Mouse (Mus musculus) kidney, embryonic 16.5 days (tissue): ENCODE data around the gene Rbms3. TPM values are rescaled to one million over a fixed set of nuclear protein-coding genes. Genes with fewer than 3 reads are reported as not detected.

Experiments
- ATAC-seq: fragments of 200-750 bp; cut with Nextera tagmentation; 2 replicates; pipeline ENCODE4 v1.8.0; 2017; ENCODE audit warnings: moderate TSS enrichment; ENCODE audit not compliant: low FRiP score, low TSS enrichment
- H3K27ac ChIP-seq: fragments of 300-500 bp; sonication (generic); 2 replicates; pipeline ENCODE4 v1.5.1; 2014; ENCODE audit warnings: low read length
- H3K27me3 ChIP-seq: fragments of 300-500 bp; sonication (generic); 2 replicates; pipeline ENCODE4 v1.6.1; 2014; ENCODE audit warnings: low read length, control low read depth, mixed read lengths; ENCODE audit not compliant: insufficient read depth
- H3K36me3 ChIP-seq: fragments of 300-500 bp; sonication (generic); 2 replicates; pipeline ENCODE4 v1.6.1; 2014; ENCODE audit warnings: low read length, control low read depth, mixed read lengths; ENCODE audit not compliant: insufficient read depth
- H3K4me1 ChIP-seq: fragments of 300-500 bp; sonication (generic); 2 replicates; pipeline ENCODE4 v1.6.1; 2014; ENCODE audit warnings: low read length, control low read depth, mixed read lengths; ENCODE audit not compliant: insufficient read depth
- H3K4me2 ChIP-seq: fragments of 300-500 bp; sonication (generic); replicated peaks from 2 replicates; pipeline ENCODE4 v1.6.1; 2014; ENCODE audit warnings: low read depth, low read length
- H3K4me3 ChIP-seq: fragments of 300-500 bp; sonication (generic); 2 replicates; pipeline ENCODE4 v1.5.1; 2014; ENCODE audit warnings: mild to moderate bottlenecking, low read length
- H3K9ac ChIP-seq: fragments of 300-500 bp; sonication (generic); replicated peaks from 2 replicates; pipeline ENCODE4 v1.6.1; 2014; ENCODE audit warnings: low read length
- H3K9me3 ChIP-seq: fragments of 300-500 bp; sonication (generic); 2 replicates; pipeline ENCODE4 v1.6.1; 2016; ENCODE audit warnings: low read length, control low read depth
- WGBS: fragments of 180-500 bp; shearing (Covaris S2); extraction: QIAGEN DNeasy Blood & Tissue Kit; methylation state at CpG from one replicate; pipeline ENCODE4 v1.1.7; 2014; 5-methylcytosine and 5-hydroxymethylcytosine counted together
- polyA plus RNA-seq: library from polyadenylated mRNA; unstranded; fragments of >200 nt; fragmentation: Nextera tagmentation; extraction: Ambion mirVana; gene quantifications from 2 replicates; pipeline ENCODE4 v1.2.1, GENCODE M21; 2015

The Rbms3 gene
- polyA plus RNA-seq, 1 experiment from 2014 or later: 81.9 TPM

DNA sequence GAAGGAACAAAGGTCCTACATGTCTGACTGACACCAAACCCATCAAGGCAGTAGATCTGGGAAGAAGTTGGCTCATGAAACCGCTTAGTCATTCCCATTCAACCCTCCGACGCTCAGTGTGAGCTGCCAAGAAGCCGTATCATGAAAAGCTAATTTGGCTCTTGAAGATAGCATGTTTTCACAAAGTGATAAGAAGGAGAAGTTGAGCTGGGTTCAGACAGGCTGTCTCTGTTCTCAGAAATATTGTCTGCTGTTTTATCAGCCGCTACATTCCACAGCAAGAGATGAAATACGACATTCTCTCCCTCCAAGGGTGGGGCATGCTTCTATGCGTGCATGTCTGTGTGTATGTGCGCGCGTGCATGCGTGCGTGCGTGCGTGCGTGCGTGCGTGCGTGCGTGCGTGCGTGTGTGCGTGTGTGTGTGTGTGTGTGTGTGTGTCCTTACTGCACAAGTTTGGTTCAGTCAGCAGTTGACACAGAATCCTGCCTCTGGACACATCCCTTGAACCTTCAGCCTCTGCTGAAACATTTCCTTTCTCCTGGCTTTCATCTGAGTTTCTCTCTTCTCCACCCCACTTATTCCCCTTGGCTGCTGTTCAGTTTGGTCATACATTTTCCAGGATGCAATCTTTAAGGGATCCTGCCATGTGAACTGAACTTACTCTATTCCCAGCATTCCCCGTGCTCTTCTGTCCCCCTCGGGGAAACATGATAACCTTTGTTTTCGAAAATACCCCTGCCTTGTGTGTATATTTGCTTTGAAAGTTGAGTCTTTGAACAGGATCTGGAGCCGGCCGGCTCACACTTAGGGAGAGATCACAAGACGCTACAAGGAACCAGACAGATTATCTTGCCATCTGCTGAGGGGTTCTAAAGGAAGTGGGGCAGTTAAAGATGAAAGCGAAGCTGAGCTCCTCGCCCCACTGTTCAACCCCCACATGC lies 756.4 kb downstream of the Rbms3 start:
- Histone ChIP-seq H3K4me1 (peaks cover 30% of the 10 kb centered on the region), H3K27ac (peak overlapping the region; percentile 64), H3K9ac (no peak overlapping the region), H3K4me3 (no peak overlapping the region), H3K4me2 (peak overlapping the region; percentile 5; the same call in 1 of the 2 replicates), H3K27me3 (no peaks in the 10 kb centered on the region), H3K9me3 (no peaks in the 10 kb centered on the region), H3K36me3 (no peaks in the 10 kb centered on the region)
- WGBS: 33% methylated on average over 30 of the region's 30 CpGs
- peak; percentile 79 for ATAC-seq

DNA sequence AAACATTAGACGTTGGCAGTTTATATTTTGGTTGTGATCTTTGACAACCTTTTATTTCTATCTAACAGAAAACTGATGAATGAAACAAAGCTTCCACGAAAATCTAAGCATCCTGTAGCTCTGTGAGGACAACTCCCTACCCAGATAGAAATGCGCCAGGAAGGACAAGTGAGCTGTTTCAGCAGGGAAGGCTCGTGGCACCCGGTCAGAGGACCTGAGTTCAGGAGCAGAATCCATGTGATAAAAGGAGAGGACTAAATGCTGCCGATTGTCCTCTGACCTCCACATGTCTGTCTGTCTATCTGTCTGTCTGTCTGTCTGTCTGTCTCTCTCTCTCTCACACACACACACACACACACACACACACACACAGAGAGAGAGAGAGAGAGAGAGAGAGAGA lies 757.4 kb downstream of the Rbms3 start:
- no peak overlapping the region for H3K4me3 ChIP-seq
- H3K4me2 ChIP-seq: no peak overlapping the region
- H3K9me3 ChIP-seq: no peaks in the 10 kb centered on the region
- peak overlapping the region; percentile 60; the same call in 1 of the 2 replicates for H3K27ac ChIP-seq
- H3K27me3 ChIP-seq: no peaks in the 10 kb centered on the region
- H3K4me1 ChIP-seq: peaks cover 31% of the 10 kb centered on the region
- no peaks in the 10 kb centered on the region for H3K36me3 ChIP-seq
- no peak overlapping the region for H3K9ac ChIP-seq
- WGBS: 63% methylated on average over 6 of the region's 6 CpGs
- no peak for ATAC-seq

DNA sequence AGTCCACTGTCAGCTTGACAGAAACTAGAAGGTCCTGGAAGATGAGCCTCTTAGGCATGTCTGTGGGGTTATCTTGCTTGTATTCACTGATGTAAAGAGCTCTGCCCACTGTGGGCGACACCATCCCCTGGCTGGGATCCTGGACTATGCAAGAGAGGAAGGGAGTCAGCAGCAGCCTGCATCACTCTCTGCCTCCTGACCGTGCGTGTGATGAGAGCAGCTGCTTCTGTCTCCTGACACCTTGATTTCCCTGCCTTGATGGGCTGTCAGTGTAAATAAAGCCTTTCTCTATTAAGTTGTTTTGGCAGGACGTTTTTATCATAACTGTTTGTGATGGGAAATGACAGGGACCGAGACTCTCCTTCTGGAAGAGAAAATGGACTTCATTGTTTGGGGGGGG lies 758.1 kb downstream of the Rbms3 start:
- Histone ChIP-seq H3K9ac (no peak overlapping the region), H3K27ac (no peak overlapping the region), H3K4me1 (peaks cover 32% of the 10 kb centered on the region), H3K9me3 (no peaks in the 10 kb centered on the region), H3K4me2 (no peak overlapping the region), H3K4me3 (no peak overlapping the region), H3K27me3 (no peaks in the 10 kb centered on the region), H3K36me3 (no peaks in the 10 kb centered on the region)
- ATAC-seq: no peak
- WGBS: 87% methylated on average over 5 of the region's 5 CpGs

DNA sequence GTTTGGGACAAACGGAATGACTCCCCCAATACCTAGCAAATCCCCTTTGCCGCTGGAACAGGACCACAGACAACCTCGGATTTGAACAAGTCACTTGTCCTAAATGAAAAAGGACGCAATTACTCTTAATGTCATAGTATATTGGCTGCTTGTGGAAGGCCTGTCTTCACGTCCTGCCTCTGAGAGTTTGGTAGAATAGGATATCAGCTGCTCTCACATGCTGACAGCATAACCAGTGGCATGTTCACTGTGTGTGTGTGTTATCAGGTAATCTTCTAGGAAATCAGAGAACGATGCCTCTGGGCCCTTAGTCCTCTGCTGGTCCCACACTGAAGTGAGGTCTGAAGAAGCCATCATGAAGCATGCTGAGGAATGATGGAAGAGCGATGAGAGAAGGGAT lies 763.7 kb downstream of the Rbms3 start:
- 94% methylated on average over 7 of the region's 7 CpGs for WGBS
- Histone ChIP-seq H3K4me3 (no peak overlapping the region), H3K36me3 (no peaks in the 10 kb centered on the region), H3K9ac (no peak overlapping the region), H3K27ac (no peak overlapping the region), H3K4me1 (peaks cover 12% of the 10 kb centered on the region), H3K27me3 (no peaks in the 10 kb centered on the region), H3K4me2 (no peak overlapping the region), H3K9me3 (no peaks in the 10 kb centered on the region)
- no peak for ATAC-seq

DNA sequence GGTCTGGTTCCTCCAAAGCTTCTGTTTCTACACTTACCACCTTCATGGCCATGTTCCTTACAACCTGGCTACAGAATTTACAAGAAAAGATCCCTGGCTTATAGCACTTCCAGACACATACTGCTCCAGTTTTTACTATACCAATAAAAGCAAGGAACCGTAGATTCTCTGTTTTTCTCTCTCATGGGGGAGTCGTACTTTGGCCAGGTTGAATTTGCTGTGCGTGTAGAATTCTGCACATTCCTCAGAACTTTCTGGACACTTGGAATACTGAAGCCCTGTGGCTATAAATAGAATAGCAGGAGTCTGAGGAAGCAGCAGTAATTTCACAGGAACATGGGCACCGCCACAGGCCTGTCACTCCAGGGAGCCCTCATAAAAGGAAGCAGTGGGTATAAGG lies 766.1 kb downstream of the Rbms3 start:
- Histone ChIP-seq H3K27ac (peak overlapping the region; percentile 62), H3K4me2 (no peak overlapping the region), H3K9me3 (no peaks in the 10 kb centered on the region), H3K36me3 (no peaks in the 10 kb centered on the region), H3K4me1 (peaks cover 12% of the 10 kb centered on the region), H3K27me3 (no peaks in the 10 kb centered on the region), H3K4me3 (no peak overlapping the region), H3K9ac (0 out of 2 replicates have a peak overlapping the region, but pooled peaks have one; percentile 15)
- peak; percentile 51; the same call in 1 of the 2 replicates for ATAC-seq
- 21% methylated on average over 4 of the region's 4 CpGs for WGBS

DNA sequence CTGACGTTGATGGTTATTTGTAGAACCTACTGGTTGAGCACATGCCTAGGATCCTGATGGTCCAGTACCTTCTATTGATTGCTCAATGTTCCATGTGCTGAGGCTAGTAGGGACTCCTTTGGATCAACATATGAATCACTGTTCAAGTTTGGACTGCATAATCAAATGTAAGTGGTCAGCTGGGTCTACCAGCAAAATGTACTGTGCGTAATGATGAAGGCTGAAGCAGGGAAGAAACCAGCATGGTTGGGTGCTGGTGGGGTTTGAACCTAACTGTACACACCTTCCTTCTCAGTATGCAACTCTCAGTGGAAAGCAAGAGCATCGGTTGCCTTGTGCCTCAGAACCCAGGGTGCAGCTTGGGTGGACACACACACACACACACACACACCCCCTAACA lies 767.4 kb downstream of the Rbms3 start:
- Histone ChIP-seq H3K4me1 (peaks cover 10% of the 10 kb centered on the region), H3K4me2 (no peak overlapping the region), H3K27me3 (no peaks in the 10 kb centered on the region), H3K9ac (no peak overlapping the region), H3K27ac (no peak overlapping the region), H3K4me3 (no peak overlapping the region), H3K36me3 (no peaks in the 10 kb centered on the region), H3K9me3 (no peaks in the 10 kb centered on the region)
- WGBS: 95% methylated on average over 3 of the region's 3 CpGs
- no peak for ATAC-seq

GRCm38 (mm10) chr9:116857861-116858595 lies 771.7 kb downstream of the Rbms3 start:
- no peaks in the 10 kb centered on the region for H3K36me3 ChIP-seq
- H3K4me3 ChIP-seq: no peak overlapping the region
- WGBS: 90% methylated on average over 6 of the region's 6 CpGs
- ATAC-seq: no peak
- no peaks in the 10 kb centered on the region for H3K27me3 ChIP-seq
- H3K9ac ChIP-seq: no peak overlapping the region
- no peaks in the 10 kb centered on the region; the same call in 1 of the 2 replicates for H3K4me1 ChIP-seq
- H3K9me3 ChIP-seq: no peaks in the 10 kb centered on the region
- no peak overlapping the region for H3K4me2 ChIP-seq
- no peak overlapping the region for H3K27ac ChIP-seq

GRCm38 (mm10) chr9:116857151-116857550 lies 772.6 kb downstream of the Rbms3 start:
- WGBS: 91% methylated on average over 3 of the region's 3 CpGs
- H3K4me1 ChIP-seq: no peaks in the 10 kb centered on the region
- H3K9me3 ChIP-seq: no peaks in the 10 kb centered on the region
- H3K4me2 ChIP-seq: no peak overlapping the region
- H3K27ac ChIP-seq: no peak overlapping the region
- no peak overlapping the region for H3K9ac ChIP-seq
- H3K27me3 ChIP-seq: no peaks in the 10 kb centered on the region
- no peak overlapping the region for H3K4me3 ChIP-seq
- ATAC-seq: no peak
- H3K36me3 ChIP-seq: no peaks in the 10 kb centered on the region

DNA sequence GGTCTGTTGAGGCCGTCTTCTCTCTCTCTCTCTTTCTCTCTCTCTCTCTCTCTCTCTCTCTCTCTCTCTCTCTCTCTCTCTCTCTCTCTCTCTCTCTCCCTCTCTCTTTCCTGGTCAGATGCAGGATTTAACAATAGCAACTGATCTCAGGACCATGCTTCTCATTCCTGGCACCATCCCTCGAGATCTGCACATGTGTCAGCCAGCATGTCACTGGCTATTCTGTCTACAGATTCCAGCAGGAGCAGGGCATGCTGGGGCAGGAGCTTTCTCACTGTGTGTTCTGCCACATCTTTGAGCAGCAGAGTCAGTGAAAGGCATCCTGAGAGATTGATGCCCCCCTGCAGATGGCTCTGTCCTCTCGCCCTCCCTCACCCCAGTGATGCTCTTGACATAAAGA lies 774.0 kb downstream of the Rbms3 start:
- WGBS: 72% methylated on average over 3 of the region's 3 CpGs
- Histone ChIP-seq H3K27ac (no peak overlapping the region), H3K27me3 (no peaks in the 10 kb centered on the region)

DNA sequence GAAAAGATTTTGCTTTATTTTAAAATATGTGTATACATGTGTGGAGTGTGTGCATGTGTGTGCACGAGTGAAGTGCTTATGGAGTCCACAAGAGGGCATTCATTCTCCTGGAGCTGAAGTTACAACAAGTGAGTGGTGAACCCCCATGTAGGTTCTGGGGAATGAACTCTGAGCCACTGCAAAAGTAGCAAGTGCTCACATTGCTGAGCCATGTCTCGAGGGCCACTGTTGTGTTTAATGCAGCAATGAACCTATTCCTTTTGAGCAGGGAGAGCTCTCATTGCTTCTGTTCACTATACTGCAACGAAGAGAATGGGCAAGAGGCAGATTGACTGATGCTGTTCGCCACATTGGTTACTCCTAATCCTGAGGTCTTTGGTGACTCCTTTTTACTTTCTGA lies 780.8 kb downstream of the Rbms3 start:
- 96% methylated on average over 4 of the region's 4 CpGs for WGBS

More for the DNA sequence above, 774.0 kb downstream of the Rbms3 start:
- H3K4me2 ChIP-seq: no peak overlapping the region
- no peak overlapping the region for H3K9ac ChIP-seq
- no peak for ATAC-seq
- no peaks in the 10 kb centered on the region for H3K4me1 ChIP-seq
- H3K4me3 ChIP-seq: no peak overlapping the region
- H3K36me3 ChIP-seq: no peaks in the 10 kb centered on the region
- no peaks in the 10 kb centered on the region for H3K9me3 ChIP-seq

More for the DNA sequence above, 780.8 kb downstream of the Rbms3 start:
- H3K27me3 ChIP-seq: no peaks in the 10 kb centered on the region
- no peaks in the 10 kb centered on the region for H3K9me3 ChIP-seq
- peaks cover 3% of the 10 kb centered on the region for H3K4me1 ChIP-seq
- no peak overlapping the region for H3K9ac ChIP-seq
- no peaks in the 10 kb centered on the region for H3K36me3 ChIP-seq
- peak overlapping the region; percentile 61 for H3K27ac ChIP-seq
- H3K4me3 ChIP-seq: no peak overlapping the region
- no peak for ATAC-seq
- H3K4me2 ChIP-seq: no peak overlapping the region
